Mouse (Mus musculus) MEL (cell line): ENCODE results near the gene Tnfaip8l2. TPM values are rescaled to one million over a fixed set of nuclear protein-coding genes. Genes with fewer than 3 reads are reported as not detected.

ENCODE experiments used
- DNase-seq: peaks from one replicate; pipeline ENCODE4 v3.0.0; 2011; ENCODE audit warnings: low read depth, low spot score
- H3K27ac ChIP-seq: 2 replicates; pipeline ENCODE4 v1.5.1; 2012; ENCODE audit warnings: low read depth, mild to moderate bottlenecking, control low read depth, low read length, moderate library complexity; ENCODE audit not compliant: control insufficient read depth
- H3K27me3 ChIP-seq, 2 experiments: fragments of 150-350 bp in 1 of 2; sonication (generic) in 1 of 2; 2 replicates each; pipeline ENCODE4 v1.6.1; 2012; ENCODE audit warnings: low read length in 2 of 2, mild to moderate bottlenecking in 2 of 2, improper control_type of control experiment in 1 of 2, moderate library complexity in 1 of 2; ENCODE audit not compliant: insufficient read depth in 2 of 2, control insufficient read depth in 1 of 2
- H3K36me3 ChIP-seq, 2 experiments: 2 replicates each; pipeline ENCODE4 v1.6.1; 2012 to 2014; ENCODE audit warnings: low read length in 2 of 2, improper control_type of control experiment in 1 of 2, inconsistent platforms in 1 of 2, mild to moderate bottlenecking in 1 of 2; ENCODE audit not compliant: insufficient read depth in 2 of 2, control insufficient read depth in 1 of 2
- H3K4me1 ChIP-seq, 2 experiments: fragments of 150-350 bp in 1 of 2; sonication (generic) in 1 of 2; 2 replicates each; pipeline ENCODE4 v1.6.1; 2012; ENCODE audit warnings: low read length in 2 of 2, improper control_type of control experiment in 1 of 2, mild to moderate bottlenecking in 1 of 2; ENCODE audit not compliant: insufficient read depth in 2 of 2, control insufficient read depth in 1 of 2
- H3K4me3 ChIP-seq, 2 experiments: fragments of 150-350 bp in 1 of 2; sonication (generic) in 1 of 2; 2 replicates each; pipeline ENCODE4 v1.5.1; 2012; ENCODE audit warnings: low read depth in 2 of 2, low read length in 2 of 2, mild to moderate bottlenecking in 2 of 2, moderate library complexity in 2 of 2, control low read depth in 1 of 2, improper control_type of control experiment in 1 of 2; ENCODE audit not compliant: control insufficient read depth in 1 of 2, insufficient read depth in 1 of 2
- H3K79me2 ChIP-seq: 2 replicates; pipeline ENCODE4 v1.6.1; 2012; ENCODE audit warnings: mild to moderate bottlenecking, low read length, moderate library complexity; ENCODE audit not compliant: control insufficient read depth, poor library complexity, insufficient read depth
- H3K9ac ChIP-seq: 2 replicates; pipeline ENCODE4 v1.6.1; 2012; ENCODE audit warnings: low read depth, mild to moderate bottlenecking, control low read depth, low read length, moderate library complexity; ENCODE audit not compliant: control insufficient read depth, poor library complexity, severe bottlenecking
- H3K9me3 ChIP-seq: fragments of 150-350 bp; sonication (generic); replicated peaks from 2 replicates; pipeline ENCODE4 v1.6.1; 2012; ENCODE audit warnings: mild to moderate bottlenecking, low read length, improper control_type of control experiment, moderate library complexity; ENCODE audit not compliant: insufficient read depth
- CTCF ChIP-seq, 3 experiments: IDR thresholded peaks in 2 of 3; conservative IDR thresholded peaks in 1 of 3; 2 replicates each; pipeline ENCODE4 v1.5.1; 2011 to 2012; ENCODE audit warnings: low read length in 3 of 3, low read depth in 2 of 3, mild to moderate bottlenecking in 2 of 3, improper control_type of control experiment in 1 of 3, inconsistent platforms in 1 of 3, mixed read lengths in 1 of 3, moderate library complexity in 1 of 3; ENCODE audit not compliant: control insufficient read depth in 1 of 3, insufficient read depth in 1 of 3, poor library complexity in 1 of 3, severe bottlenecking in 1 of 3
- E2F4 ChIP-seq: IDR thresholded peaks from 2 replicates; pipeline ENCODE4 v1.6.1; 2011; ENCODE audit warnings: low read depth, low read length, improper control_type of control experiment, borderline replicate concordance
- ELF1 ChIP-seq: IDR thresholded peaks from 2 replicates; pipeline ENCODE4 v1.6.1; 2014; ENCODE audit warnings: low read depth, mild to moderate bottlenecking, inconsistent platforms, low read length, improper control_type of control experiment, moderate library complexity
- EP300 ChIP-seq, 2 experiments: IDR thresholded peaks; 2 replicates each; pipeline ENCODE4 v1.6.1; 2011; ENCODE audit warnings: improper control_type of control experiment in 2 of 2, low read length in 2 of 2, low read depth in 1 of 2, mild to moderate bottlenecking in 1 of 2
- GATA1 ChIP-seq: IDR thresholded peaks from 2 replicates; pipeline ENCODE4 v1.6.1; 2011; ENCODE audit warnings: low read depth, low read length, improper control_type of control experiment
- MAFK ChIP-seq: IDR thresholded peaks from 2 replicates; pipeline ENCODE4 v1.6.1; 2011; ENCODE audit warnings: low read depth, mild to moderate bottlenecking, low read length, improper control_type of control experiment, borderline replicate concordance
- MAX ChIP-seq: IDR thresholded peaks from 2 replicates; pipeline ENCODE4 v1.6.1; 2011; ENCODE audit warnings: low read length, improper control_type of control experiment
- MAZ ChIP-seq: IDR thresholded peaks from 2 replicates; pipeline ENCODE4 v1.6.1; 2012; ENCODE audit warnings: low read depth, mild to moderate bottlenecking, inconsistent platforms, low read length, improper control_type of control experiment
- NELFE ChIP-seq: IDR thresholded peaks from 2 replicates; pipeline ENCODE4 v1.6.1; 2011; ENCODE audit warnings: low read depth, low read length, improper control_type of control experiment
- POLR2AphosphoS2 ChIP-seq: IDR thresholded peaks from 2 replicates; pipeline ENCODE4 v1.6.1; 2011; ENCODE audit warnings: low read length, improper control_type of control experiment
- RAD21 ChIP-seq: IDR thresholded peaks from 2 replicates; pipeline ENCODE4 v1.6.1; 2011; ENCODE audit warnings: mild to moderate bottlenecking, low read depth, low read length, improper control_type of control experiment
- SIN3A ChIP-seq: IDR thresholded peaks from 2 replicates; pipeline ENCODE4 v1.6.1; 2012; ENCODE audit warnings: low read length, improper control_type of control experiment, inconsistent platforms
- TCF12 ChIP-seq: IDR thresholded peaks from 2 replicates; pipeline ENCODE4 v1.6.1; 2014; ENCODE audit warnings: low read depth, mild to moderate bottlenecking, inconsistent platforms, low read length, improper control_type of control experiment, moderate library complexity
- ZKSCAN1 ChIP-seq: IDR thresholded peaks from 2 replicates; pipeline ENCODE4 v1.6.1; 2012; ENCODE audit warnings: low read depth, mild to moderate bottlenecking, inconsistent platforms, low read length, improper control_type of control experiment, moderate library complexity
- ZNF384 ChIP-seq: IDR thresholded peaks from 2 replicates; pipeline ENCODE4 v1.6.1; 2012; ENCODE audit warnings: low read depth, mild to moderate bottlenecking, inconsistent platforms, low read length, improper control_type of control experiment
- polyA plus RNA-seq, 2 experiments: library from polyadenylated mRNA; stranded (reverse) in 1 of 2; unstranded in 1 of 2; fragments of >175 nt in 1 of 2; fragments of >200 nt in 1 of 2; gene quantifications; 2 replicates each; pipeline versions ENCODE4 v1.2.1 to v1.2.4; 2012; ENCODE audit warnings: low replicate concordance in 2 of 2, low read depth in 1 of 2; ENCODE audit not compliant: insufficient read length in 2 of 2, insufficient read depth in 1 of 2, missing spikeins in 1 of 2
- total RNA-seq: library from RNA; depleted of rRNA; stranded (reverse); fragments of 300-350 nt; gene quantifications from 2 replicates; pipeline ENCODE4 v1.2.3, GENCODE M21; 2012; rRNA removed

The Tnfaip8l2 gene
- total and polyA plus RNA-seq, 3 experiments: 3.1 to 5.8 TPM; not detected in 1

- TF ChIP-seq ZKSCAN1 (no peak), MAX (no peak), MAZ (no peak), E2F4 (no peak), ZNF384 (no peak), NELFE (no peak), RAD21 (no peak), MAFK (no peak), TCF12 (no peak), GATA1 (no peak), CTCF (IDR thresholded peaks at IDR 0.05 in 2 of 3, conservative IDR thresholded peaks at IDR 0.05 in 1 of 3; ENCODE audit: control insufficient read depth in 1 of 3, insufficient read depth in 1 of 3, low read depth in 2 of 3, low read length in 3 of 3, poor library complexity in 1 of 3, severe bottlenecking in 1 of 3) (no peak), ELF1 (no peak), POLR2AphosphoS2 (no peak), EP300 (IDR thresholded peaks at IDR 0.05; ENCODE audit: low read depth in 1 of 2, low read length in 2 of 2) (no peak), SIN3A (no peak)
- TF ChIP-seq, all 39 proteins: peak for 0
- peaks cover 60% of the 10 kb centered on the region for H3K79me2 ChIP-seq
- peaks cover 39 to 44% of the 10 kb centered on the region in 2 experiments for H3K36me3 ChIP-seq
- H3K9ac ChIP-seq: no peak overlapping the region
- no peak for DNase-seq
- H3K27ac ChIP-seq: no peak overlapping the region
- no peak overlapping the region for H3K4me3 ChIP-seq
- H3K27me3 ChIP-seq: no peaks in the 10 kb centered on the region
- no peaks in the 10 kb centered on the region for H3K9me3 ChIP-seq
- H3K4me1 ChIP-seq: peaks cover 14% of the 10 kb centered on the region in 2 experiments
Observed at GRCm38 (mm10) chr3:95100854-95101253, 41.3 kb downstream of the Tnfaip8l2 start.

Other genes starting within 250 kb of the Tnfaip8l2 start
- gene Selenbp1, start 209.3 kb downstream of the Tnfaip8l2 start, total RNA-seq: 109 and 179 TPM in 2 replicates
- gene Selenbp1, start 209.3 kb downstream of the Tnfaip8l2 start, polyA plus RNA-seq: 100 to 1,000 TPM in 1 of 2 experiments, not detected in 1; 365 TPM
- gene Rfx5, start 188.3 kb downstream of the Tnfaip8l2 start, total RNA-seq: 9.5 and 10.0 TPM in 2 replicates
- gene Rfx5, start 188.3 kb downstream of the Tnfaip8l2 start, polyA plus RNA-seq: 10 to 100 TPM in 1 of 2 experiments, not detected in 1; 19.4 TPM
- gene Pi4kb, start 167.6 kb downstream of the Tnfaip8l2 start, total RNA-seq: 45.0 and 45.1 TPM in 2 replicates
- 10 to 100 TPM in 1 of 2 experiments, not detected in 1; 56.7 TPM for gene Pi4kb, start 167.6 kb downstream of the Tnfaip8l2 start, polyA plus RNA-seq
- gene Zfp687, start 126.9 kb downstream of the Tnfaip8l2 start, total RNA-seq: 14.5 and 16.2 TPM in 2 replicates
- gene Zfp687, start 126.9 kb downstream of the Tnfaip8l2 start, polyA plus RNA-seq: 10 to 100 TPM in 1 of 2 experiments, not detected in 1; 36.6 TPM
- 631 and 709 TPM in 2 replicates for gene Psmd4, start 99.7 kb downstream of the Tnfaip8l2 start, total RNA-seq
- gene Psmd4, start 99.7 kb downstream of the Tnfaip8l2 start, polyA plus RNA-seq: 100 to 1,000 TPM in 1 of 2 experiments, not detected in 1; 816 TPM
- 47.7 and 48.6 TPM in 2 replicates for gene Pip5k1a, start 35.4 kb downstream of the Tnfaip8l2 start, total RNA-seq
- 100 to 1,000 TPM; 103 to 322 TPM for gene Pip5k1a, start 35.4 kb downstream of the Tnfaip8l2 start, polyA plus RNA-seq
- 117 and 128 TPM in 2 replicates for gene Vps72, start 31.3 kb downstream of the Tnfaip8l2 start, total RNA-seq
- 100 to 1,000 TPM; 266 to 416 TPM for gene Vps72, start 31.3 kb downstream of the Tnfaip8l2 start, polyA plus RNA-seq
- 1.6 and 3.1 TPM in 2 replicates for gene Tmod4, start 17.9 kb downstream of the Tnfaip8l2 start, total RNA-seq
- 1 to 10 TPM in 1 of 2 experiments, not detected in 1; 5.4 TPM for gene Tmod4, start 17.9 kb downstream of the Tnfaip8l2 start, polyA plus RNA-seq
- gene Scnm1, start 8.3 kb downstream of the Tnfaip8l2 start, total RNA-seq: 71.8 and 93.1 TPM in 2 replicates
- gene Scnm1, start 8.3 kb downstream of the Tnfaip8l2 start, polyA plus RNA-seq: 100 to 1,000 TPM in 1 of 2 experiments, not detected in 1; 104 TPM
- 22.1 and 22.7 TPM in 2 replicates for gene Lysmd1, start 8.3 kb downstream of the Tnfaip8l2 start, total RNA-seq
- 100 to 1,000 TPM in 1 of 2 experiments, 10 to 100 TPM in 1; 22.9 to 102 TPM for gene Lysmd1, start 8.3 kb downstream of the Tnfaip8l2 start, polyA plus RNA-seq
- gene Sema6c, start 18.1 kb upstream of the Tnfaip8l2 start, total RNA-seq: 0.35 and 0.69 TPM in 2 replicates
- 1 to 10 TPM in 1 of 2 experiments, not detected in 1; 3.2 TPM for gene Sema6c, start 18.1 kb upstream of the Tnfaip8l2 start, polyA plus RNA-seq
- gene Gabpb2, start 75.6 kb upstream of the Tnfaip8l2 start, total RNA-seq: 78.7 and 82.2 TPM in 2 replicates
- gene Gabpb2, start 75.6 kb upstream of the Tnfaip8l2 start, polyA plus RNA-seq: 10 to 100 TPM; 72.2 to 92.8 TPM
- 238 and 341 TPM in 2 replicates for gene Cdc42se1, start 86.4 kb upstream of the Tnfaip8l2 start, total RNA-seq
- gene Cdc42se1, start 86.4 kb upstream of the Tnfaip8l2 start, polyA plus RNA-seq: 100 to 1,000 TPM in 1 of 2 experiments, not detected in 1; 472 TPM
- 6.7 and 7.3 TPM in 2 replicates for gene Mllt11, start 89.8 kb upstream of the Tnfaip8l2 start, total RNA-seq
- 10 to 100 TPM in 1 of 2 experiments, not detected in 1; 24.6 TPM for gene Mllt11, start 89.8 kb upstream of the Tnfaip8l2 start, polyA plus RNA-seq
- gene Gm128, start 99.2 kb upstream of the Tnfaip8l2 start, total RNA-seq: 0.08 TPM in 1 of 2 replicates, not detected in the other
- under 1 TPM in 1 of 2 experiments, not detected in 1; 0.18 TPM for gene Gm128, start 99.2 kb upstream of the Tnfaip8l2 start, polyA plus RNA-seq
- 0.19 and 0.20 TPM in 2 replicates for gene Bnipl, start 108.8 kb upstream of the Tnfaip8l2 start, total RNA-seq
- under 1 TPM in 1 of 2 experiments, not detected in 1; 0.43 TPM for gene Bnipl, start 108.8 kb upstream of the Tnfaip8l2 start, polyA plus RNA-seq
- gene Mindy1, start 139.0 kb upstream of the Tnfaip8l2 start, total RNA-seq: 203 and 265 TPM in 2 replicates
- 100 to 1,000 TPM in 1 of 2 experiments, not detected in 1; 234 TPM for gene Mindy1, start 139.0 kb upstream of the Tnfaip8l2 start, polyA plus RNA-seq
- 28.5 and 32.4 TPM in 2 replicates for gene Prune1, start 139.7 kb upstream of the Tnfaip8l2 start, total RNA-seq
- gene Prune1, start 139.7 kb upstream of the Tnfaip8l2 start, polyA plus RNA-seq: 10 to 100 TPM in 1 of 2 experiments, not detected in 1; 51.8 TPM
- 7.7 and 7.8 TPM in 2 replicates for gene Anxa9, start 164.8 kb upstream of the Tnfaip8l2 start, total RNA-seq
- 10 to 100 TPM in 1 of 2 experiments, not detected in 1; 33.9 TPM for gene Anxa9, start 164.8 kb upstream of the Tnfaip8l2 start, polyA plus RNA-seq
- 240 and 307 TPM in 2 replicates for gene Cers2, start 172.4 kb upstream of the Tnfaip8l2 start, total RNA-seq
- 100 to 1,000 TPM; 134 to 357 TPM for gene Cers2, start 172.4 kb upstream of the Tnfaip8l2 start, polyA plus RNA-seq
- 91.0 and 101 TPM in 2 replicates for gene Setdb1, start 214.8 kb upstream of the Tnfaip8l2 start, total RNA-seq
- 100 to 1,000 TPM in 1 of 2 experiments, not detected in 1; 116 TPM for gene Setdb1, start 214.8 kb upstream of the Tnfaip8l2 start, polyA plus RNA-seq